Mouse (Mus musculus) embryo, embryonic 11 days (tissue): ENCODE measurements around the gene Olfr645.

ENCODE experiments used
- DNase-seq: peaks from one replicate; pipeline ENCODE4 v3.0.0-alpha.2; 2015

Gene Olfr645

DNA sequence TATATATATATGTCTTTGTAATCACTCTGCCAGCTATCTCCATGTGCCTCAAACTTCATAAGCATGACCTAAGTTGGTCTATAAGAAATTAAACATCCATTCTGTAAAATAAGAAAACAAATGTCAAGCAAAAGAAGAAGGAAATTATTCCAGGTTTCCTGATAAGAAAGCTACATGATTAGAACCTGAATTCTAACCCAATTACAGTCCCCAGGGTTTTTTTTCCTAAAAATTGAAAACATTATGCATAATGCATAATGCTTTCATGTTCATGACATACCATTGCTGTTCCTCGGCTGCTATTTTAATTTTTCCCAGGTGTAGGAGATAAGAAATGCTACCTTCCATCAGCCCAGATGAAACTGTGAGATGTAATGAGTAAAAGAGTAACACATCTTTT, at the start of gene Olfr645:
TSS of gene Olfr645 (minus strand) at position 101 of the 400 bp plus-strand sequence.
- DNase-seq, result no peak

DNA sequence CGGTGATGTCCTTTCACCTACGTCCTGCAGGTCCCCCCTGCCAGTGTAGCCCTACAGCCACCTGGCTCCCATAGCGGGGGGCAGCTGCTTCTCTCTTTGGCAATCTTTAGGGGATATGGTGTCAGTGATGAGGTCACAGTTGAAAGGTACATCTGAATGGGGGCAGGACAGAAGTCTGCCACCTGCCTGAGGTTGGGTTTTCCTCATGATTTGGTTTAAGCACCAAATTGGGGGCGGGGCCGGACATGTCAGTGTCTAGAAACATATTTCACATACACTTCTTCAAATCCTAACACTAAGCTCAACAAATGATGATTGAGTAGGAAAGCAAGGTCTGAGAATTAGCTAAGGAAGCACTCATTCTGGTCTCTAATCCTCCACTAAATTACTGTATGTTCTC, 44.5 kb upstream of the Olfr645 start, which contains the start of gene Ubqln5:
TSS of gene Ubqln5 (minus strand) at position 101 of the 400 bp plus-strand sequence.
- DNase-seq, result no peak

GRCm38 (mm10) chr7:104104757-104104972, 19.4 kb upstream of the Olfr645 start, which contains the start of gene Olfr646:
Gene Olfr646 (plus strand): TSS chr7:104104873.
- no peak for DNase-seq

GRCm38 (mm10) chr7:104103913-104104756, 18.9 kb upstream of the Olfr645 start:
- DNase-seq, result no peak

DNA sequence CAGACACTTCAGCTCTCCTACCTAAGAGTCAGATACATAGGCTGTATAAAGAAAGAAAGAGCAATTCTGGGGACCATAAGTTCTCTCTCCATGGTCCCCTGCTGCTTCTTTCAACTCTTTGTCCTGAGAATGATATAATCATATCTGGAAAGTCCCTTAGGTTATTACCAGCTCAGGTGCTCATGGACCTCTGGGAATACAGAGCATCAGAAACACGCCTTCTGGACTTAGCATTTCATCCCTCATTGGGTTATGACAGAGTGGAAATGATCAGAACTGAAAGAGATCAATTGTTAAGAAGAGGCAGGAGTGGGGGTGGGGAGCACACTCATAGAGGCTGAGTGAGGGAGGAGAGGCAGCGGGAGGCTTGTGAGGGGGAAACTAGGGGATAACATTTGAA, 13.5 kb downstream of the Olfr645 start, which contains the start of gene Olfr644:
TSS of gene Olfr644 (minus strand) at position 101 of the 400 bp plus-strand sequence.
- no peak for DNase-seq

GRCm38 (mm10) chr7:104061345-104061744, 23.9 kb downstream of the Olfr645 start, which contains the start of gene 4930516K23Rik:
Gene 4930516K23Rik (minus strand): TSS chr7:104061445.
- no peak for DNase-seq

DNA sequence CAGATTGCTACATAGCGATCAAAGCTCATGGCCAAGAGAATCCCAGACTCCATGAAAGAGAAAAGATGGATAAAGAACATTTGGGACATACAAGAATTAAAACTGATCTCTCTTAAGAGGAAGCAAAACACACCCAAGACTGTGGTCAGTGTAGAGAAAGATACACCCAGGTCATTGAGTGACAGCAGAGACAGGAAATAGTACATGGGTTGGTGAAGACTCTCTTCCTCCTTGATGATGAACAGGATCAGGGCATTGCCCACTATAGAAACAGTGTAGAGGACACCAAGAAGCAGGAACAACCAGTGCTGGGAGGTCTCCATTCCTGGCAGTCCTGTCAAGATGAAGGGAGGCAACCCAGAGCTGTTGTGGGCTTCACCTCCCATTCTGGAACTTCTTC, 26.1 kb downstream of the Olfr645 start:
- DNase-seq, result no peak

DNA sequence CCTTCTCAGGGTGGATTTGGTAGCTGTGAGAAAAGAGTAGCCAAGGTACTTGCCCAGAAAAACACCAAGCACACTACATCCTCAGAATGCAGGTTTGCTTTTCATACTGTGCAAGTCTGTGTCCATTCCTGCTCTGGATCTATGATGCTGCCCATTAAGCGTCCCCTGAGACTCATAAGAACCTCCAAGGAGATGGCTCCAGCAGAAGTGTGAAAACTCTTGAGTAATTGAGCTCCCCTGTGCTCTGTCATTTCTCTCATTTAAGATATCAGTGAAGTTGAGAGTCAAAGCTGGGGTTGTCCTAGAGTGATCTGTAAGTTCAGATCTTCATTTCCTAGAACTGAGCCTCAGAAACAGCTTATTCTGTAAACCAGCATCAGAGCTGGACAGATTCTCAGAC, 32.7 kb downstream of the Olfr645 start, which contains the start of gene Olfr642:
TSS of gene Olfr642 (minus strand) at position 101 of the 400 bp plus-strand sequence.
- no peak for DNase-seq

- DNase-seq, result no peak
Observed at GRCm38 (mm10) chr7:104050745-104051144, 34.5 kb downstream of the Olfr645 start.

DNA sequence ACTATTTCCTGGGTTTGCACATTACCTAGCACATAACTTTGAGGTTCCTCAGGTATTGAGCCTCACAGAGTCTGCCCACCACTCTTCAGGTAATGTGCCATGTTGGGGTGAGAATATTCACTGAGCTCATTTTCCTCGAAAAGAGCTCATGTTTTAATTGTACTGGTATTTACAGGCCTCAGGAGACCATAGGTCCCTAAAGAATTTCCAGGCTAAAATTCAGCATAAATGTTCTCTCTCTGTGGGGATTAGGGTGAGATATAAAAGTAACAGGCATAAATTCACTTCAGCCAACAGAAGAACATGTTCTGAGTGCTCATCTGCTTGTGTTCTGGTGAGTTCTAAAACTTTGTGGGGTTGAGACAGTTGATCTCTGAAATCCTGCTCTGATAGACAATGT, 50.1 kb downstream of the Olfr645 start, which contains the start of gene Olfr641:
TSS of gene Olfr641 (plus strand) at position 301 of the 400 bp plus-strand sequence.
- no peak for DNase-seq
